Mouse (Mus musculus): ENCODE data around the gene Uri1. TPM values are rescaled to one million over a fixed set of nuclear protein-coding genes. Genes with fewer than 3 reads are reported as not detected.

Uri1 gene
- polyA plus RNA-seq, 1 experiment from 2014 or later: 42.2 TPM

DNA sequence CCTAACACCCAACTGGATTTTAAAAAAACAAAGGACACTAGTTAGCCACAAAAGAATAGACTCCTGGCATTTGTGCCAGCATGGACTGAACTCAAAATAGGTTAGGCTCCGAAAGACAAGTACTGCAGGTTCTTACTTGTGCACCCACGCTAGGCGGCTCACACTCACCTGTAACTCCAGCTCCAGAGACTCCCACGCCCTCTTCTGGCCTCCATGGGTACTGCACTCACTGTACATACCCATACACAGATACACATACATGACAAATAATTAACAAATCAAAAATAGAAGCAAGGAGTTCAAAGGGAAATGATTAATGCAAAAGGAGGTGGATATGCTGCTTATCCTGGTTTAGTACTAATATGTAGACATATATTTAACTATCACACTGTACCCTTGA, 100.4 kb downstream of the Uri1 start:
- DNase-seq (ENCODE audit: low spot score) (no peak), ATAC-seq (replicated peaks; ENCODE audit: low FRiP score) (no peak)
- H3K27me3 ChIP-seq (replicated peaks; ENCODE audit: control insufficient read depth, insufficient read depth, low read length): no peaks in the 10 kb centered on the region
- no peaks in the 10 kb centered on the region for H3K36me3 ChIP-seq (ENCODE audit: control insufficient read depth, insufficient read depth, low read length)
- no peak overlapping the region for H3K4me2 ChIP-seq
- no peaks in the 10 kb centered on the region for H3K4me1 ChIP-seq (replicated peaks; ENCODE audit: control insufficient read depth, insufficient read depth, low read length)
- H3K9me3 ChIP-seq (ENCODE audit: control insufficient read depth, low read length): no peaks in the 10 kb centered on the region
- H3K27ac ChIP-seq (ENCODE audit: low read depth, low read length): no peak overlapping the region
- no peak overlapping the region for H3K9ac ChIP-seq (ENCODE audit: low read depth, low read length)
- H3K4me3 ChIP-seq (ENCODE audit: low read depth, low read length): no peak overlapping the region
- 65% methylated on average over 4 of the region's 4 CpGs for WGBS

DNA sequence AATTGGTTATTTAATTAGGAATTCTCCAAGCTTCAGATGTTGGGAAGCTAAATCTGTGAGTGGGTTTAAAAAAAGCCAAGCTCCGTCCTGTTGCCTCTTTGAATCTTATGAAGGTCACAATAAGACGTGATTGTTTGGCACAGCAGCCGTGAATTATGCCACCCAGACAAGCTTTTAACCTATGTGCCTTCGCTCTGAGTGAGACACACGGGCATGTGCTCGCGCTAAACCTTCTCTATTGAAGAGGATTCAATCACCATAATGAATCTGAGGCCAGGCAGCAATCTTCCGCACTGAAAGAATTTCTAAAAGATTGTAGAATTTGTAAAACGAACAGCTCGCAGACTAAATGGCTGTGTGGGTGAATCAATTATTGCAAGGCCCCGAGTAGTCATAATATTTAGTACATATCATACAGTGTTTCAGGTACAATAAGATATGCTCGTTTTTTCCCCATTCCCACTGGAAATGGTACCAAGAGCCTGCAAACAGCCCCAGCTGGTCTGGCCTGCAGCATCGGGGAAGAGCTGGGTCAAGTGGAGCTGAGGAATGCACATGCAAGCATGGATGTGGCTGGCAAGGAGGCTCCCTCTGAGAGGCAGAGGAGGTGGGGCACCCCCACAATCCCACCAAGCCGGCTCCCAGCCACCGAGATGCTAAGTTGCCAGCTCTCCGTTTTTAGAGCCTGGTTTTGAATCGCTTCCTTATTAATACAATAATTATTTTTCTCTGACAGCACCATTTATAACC, 101.5 kb downstream of the Uri1 start:
- Histone ChIP-seq H3K9ac (ENCODE audit: low read depth, low read length) (no peak overlapping the region), H3K4me1 (replicated peaks; ENCODE audit: control insufficient read depth, insufficient read depth, low read length) (no peaks in the 10 kb centered on the region), H3K27me3 (replicated peaks; ENCODE audit: control insufficient read depth, insufficient read depth, low read length) (no peaks in the 10 kb centered on the region), H3K27ac (ENCODE audit: low read depth, low read length) (no peak overlapping the region), H3K9me3 (ENCODE audit: control insufficient read depth, low read length) (no peaks in the 10 kb centered on the region), H3K4me2 (no peak overlapping the region), H3K4me3 (ENCODE audit: low read depth, low read length) (no peak overlapping the region), H3K36me3 (ENCODE audit: control insufficient read depth, insufficient read depth, low read length) (no peaks in the 10 kb centered on the region)
- no peak for DNase-seq (ENCODE audit: low spot score)
- no peak for ATAC-seq (replicated peaks; ENCODE audit: low FRiP score)
- 81% methylated on average over 17 of the region's 17 CpGs for WGBS

DNA sequence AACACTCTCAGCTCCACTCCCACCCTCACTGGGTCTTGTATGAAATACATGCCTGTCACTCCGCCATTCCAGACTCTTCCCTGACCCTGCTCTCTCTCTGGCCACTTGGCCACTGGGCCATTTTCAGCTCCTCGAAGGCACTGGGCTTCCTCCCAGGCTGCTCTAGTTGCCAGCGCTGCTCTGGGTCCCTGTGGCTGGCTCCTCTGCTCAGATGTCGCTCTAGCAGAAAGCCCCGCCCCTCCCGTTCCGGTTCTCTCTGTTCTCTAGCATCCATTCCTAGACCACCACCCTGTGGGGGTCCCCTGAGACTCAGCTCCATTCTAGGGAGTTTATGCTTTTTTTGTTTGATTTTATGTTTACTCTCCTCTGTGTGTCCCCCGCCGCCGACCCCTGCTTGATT, 104.4 kb downstream of the Uri1 start:
- whole genome bisulfite sequencing: 50% methylated on average over 10 of the region's 10 CpGs
- no peaks in the 10 kb centered on the region for H3K9me3 ChIP-seq (ENCODE audit: control insufficient read depth, low read length)
- H3K27ac ChIP-seq (ENCODE audit: low read depth, low read length): no peak overlapping the region
- H3K4me3 ChIP-seq (ENCODE audit: low read depth, low read length): no peak overlapping the region
- H3K4me1 ChIP-seq (replicated peaks; ENCODE audit: control insufficient read depth, insufficient read depth, low read length): no peaks in the 10 kb centered on the region
- no peak for DNase-seq (ENCODE audit: low spot score)
- no peaks in the 10 kb centered on the region for H3K36me3 ChIP-seq (ENCODE audit: control insufficient read depth, insufficient read depth, low read length)
- H3K4me2 ChIP-seq: no peak overlapping the region
- H3K9ac ChIP-seq (ENCODE audit: low read depth, low read length): no peak overlapping the region
- no peaks in the 10 kb centered on the region for H3K27me3 ChIP-seq (replicated peaks; ENCODE audit: control insufficient read depth, insufficient read depth, low read length)
- no peak for ATAC-seq (replicated peaks; ENCODE audit: low FRiP score)

DNA sequence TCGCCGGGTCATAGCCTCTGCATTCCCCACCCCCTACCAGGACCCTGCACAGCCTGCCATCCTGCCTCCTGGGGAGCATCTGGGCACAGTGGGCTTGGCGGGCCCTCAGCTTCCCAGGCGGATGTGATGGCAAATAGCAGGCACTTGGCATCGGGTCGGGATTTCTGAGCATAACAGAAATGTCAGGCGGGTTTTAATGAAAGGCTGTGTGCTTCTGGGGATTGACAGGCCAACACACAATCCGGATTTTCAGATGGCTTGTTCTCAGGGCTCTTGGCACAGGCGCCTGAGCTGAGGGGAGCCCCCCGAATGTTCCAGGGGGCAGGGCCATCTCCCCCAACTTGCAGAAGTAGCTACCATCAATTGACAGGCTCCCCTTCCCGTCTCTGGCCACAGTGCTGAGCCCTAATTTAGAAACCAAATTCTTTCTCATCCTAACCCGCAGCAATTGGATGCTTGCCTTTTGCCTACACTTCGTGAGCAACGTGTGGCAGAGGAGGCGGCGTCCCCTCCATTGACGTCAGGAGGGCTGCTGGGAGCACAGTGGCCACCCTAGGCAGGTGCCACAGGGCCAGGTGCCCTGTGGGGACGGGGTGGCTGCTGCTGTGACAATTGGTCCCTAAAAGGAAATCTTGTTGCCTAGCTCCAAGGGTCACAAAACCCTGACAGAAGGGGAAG, 106.5 kb downstream of the Uri1 start:
- H3K27me3 ChIP-seq (replicated peaks; ENCODE audit: control insufficient read depth, insufficient read depth, low read length): no peaks in the 10 kb centered on the region
- H3K4me3 ChIP-seq (ENCODE audit: low read depth, low read length): no peak overlapping the region
- no peak overlapping the region for H3K4me2 ChIP-seq
- ATAC-seq (replicated peaks; ENCODE audit: low FRiP score) (no peak), DNase-seq (ENCODE audit: low spot score) (no peak)
- no peaks in the 10 kb centered on the region for H3K36me3 ChIP-seq (ENCODE audit: control insufficient read depth, insufficient read depth, low read length)
- no peak overlapping the region for H3K9ac ChIP-seq (ENCODE audit: low read depth, low read length)
- H3K27ac ChIP-seq (ENCODE audit: low read depth, low read length): no peak overlapping the region
- no peaks in the 10 kb centered on the region; the same call in 1 of the 2 replicates for H3K9me3 ChIP-seq (ENCODE audit: control insufficient read depth, low read length)
- WGBS: 67% methylated on average over 18 of the region's 18 CpGs
- no peaks in the 10 kb centered on the region for H3K4me1 ChIP-seq (replicated peaks; ENCODE audit: control insufficient read depth, insufficient read depth, low read length)

DNA sequence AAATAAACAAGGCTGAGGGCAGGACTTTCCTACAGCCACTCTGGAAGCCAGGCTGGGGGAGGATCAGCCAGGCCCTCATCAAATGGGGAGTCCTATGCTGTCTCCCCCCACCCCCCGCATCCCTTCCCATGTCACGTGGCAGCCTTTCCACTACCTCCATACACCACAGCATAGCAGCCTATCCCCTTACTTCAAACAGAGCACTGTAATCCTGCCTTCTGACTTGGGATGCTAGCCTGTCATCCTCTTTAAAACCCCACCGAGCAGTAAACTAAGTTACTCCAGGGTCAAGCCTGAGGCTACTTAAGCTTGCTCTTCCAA, 111.6 kb downstream of the Uri1 start:
- Histone ChIP-seq H3K36me3 (ENCODE audit: control insufficient read depth, insufficient read depth, low read length) (no peaks in the 10 kb centered on the region), H3K9me3 (ENCODE audit: control insufficient read depth, low read length) (no peaks in the 10 kb centered on the region; the same call in 1 of the 2 replicates), H3K9ac (ENCODE audit: low read depth, low read length) (no peak overlapping the region), H3K27me3 (replicated peaks; ENCODE audit: control insufficient read depth, insufficient read depth, low read length) (no peaks in the 10 kb centered on the region), H3K4me1 (replicated peaks; ENCODE audit: control insufficient read depth, insufficient read depth, low read length) (no peaks in the 10 kb centered on the region), H3K27ac (ENCODE audit: low read depth, low read length) (no peak overlapping the region), H3K4me3 (ENCODE audit: low read depth, low read length) (no peak overlapping the region), H3K4me2 (no peak overlapping the region)
- ATAC-seq (replicated peaks; ENCODE audit: low FRiP score) (no peak), DNase-seq (ENCODE audit: low spot score) (no peak)
- 44% methylated on average over 3 of the region's 3 CpGs for WGBS

DNA sequence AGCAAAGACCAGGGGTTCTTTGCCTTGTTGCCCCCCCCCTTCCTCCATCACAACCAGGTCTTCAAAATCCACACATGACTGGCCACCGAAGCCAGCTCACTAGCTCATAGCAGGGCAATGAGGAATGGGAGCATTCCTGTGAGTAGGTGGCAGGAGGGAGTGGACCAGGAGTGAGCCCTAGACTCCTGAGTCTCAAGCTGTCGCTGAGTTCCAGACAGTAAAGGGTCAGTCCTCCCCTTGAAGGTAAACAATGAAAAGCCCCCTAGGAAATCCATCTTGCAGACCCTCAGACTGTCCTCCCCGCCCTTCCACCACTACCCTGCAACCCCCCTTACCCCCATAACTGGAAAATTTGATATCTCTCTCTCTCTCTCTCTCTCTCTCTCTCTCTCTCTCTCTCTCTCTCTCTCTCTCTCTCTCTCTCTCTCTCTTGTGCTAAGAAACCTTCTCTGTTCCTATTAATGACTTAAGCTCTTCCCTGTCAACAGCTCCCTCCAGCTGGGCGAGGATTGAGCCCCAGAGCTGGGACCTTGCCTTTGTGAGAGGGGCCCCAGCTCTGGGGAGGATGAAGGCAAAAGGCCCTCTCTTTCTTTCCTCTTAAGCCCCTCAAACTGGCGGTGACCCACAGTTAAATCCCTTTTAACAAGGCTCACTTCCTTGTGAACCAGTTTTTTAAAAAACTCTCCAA, 112.1 kb downstream of the Uri1 start:
- Histone ChIP-seq H3K36me3 (ENCODE audit: control insufficient read depth, insufficient read depth, low read length) (no peaks in the 10 kb centered on the region), H3K27me3 (replicated peaks; ENCODE audit: control insufficient read depth, insufficient read depth, low read length) (no peaks in the 10 kb centered on the region), H3K4me3 (ENCODE audit: low read depth, low read length) (no peak overlapping the region), H3K9me3 (ENCODE audit: control insufficient read depth, low read length) (no peaks in the 10 kb centered on the region; the same call in 1 of the 2 replicates), H3K4me1 (replicated peaks; ENCODE audit: control insufficient read depth, insufficient read depth, low read length) (no peaks in the 10 kb centered on the region), H3K9ac (ENCODE audit: low read depth, low read length) (no peak overlapping the region), H3K4me2 (no peak overlapping the region), H3K27ac (ENCODE audit: low read depth, low read length) (no peak overlapping the region)
- ATAC-seq (replicated peaks; ENCODE audit: low FRiP score) (no peak), DNase-seq (ENCODE audit: low spot score) (no peak)
- 50% methylated on average over 5 of the region's 5 CpGs for WGBS

DNA sequence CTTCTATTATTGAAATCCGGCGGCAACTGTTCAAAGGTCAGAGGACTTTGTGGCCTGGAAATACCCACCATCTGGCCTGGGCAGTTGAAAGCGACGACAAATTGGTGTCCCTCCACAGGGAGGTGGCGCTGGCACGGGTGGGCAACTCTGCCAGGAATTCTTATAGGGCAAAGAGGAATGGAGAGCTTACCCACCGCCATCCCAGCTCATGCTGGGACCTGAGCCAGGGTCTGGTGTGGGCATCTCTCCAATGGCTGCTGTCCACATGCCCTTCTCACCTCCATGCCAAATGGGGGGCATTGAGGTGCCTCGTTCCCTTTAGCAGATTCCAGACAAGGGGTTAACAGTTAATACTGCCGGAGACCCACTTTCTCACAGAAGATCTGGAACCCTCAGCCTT, 113.2 kb downstream of the Uri1 start:
- no peak overlapping the region for H3K27ac ChIP-seq (ENCODE audit: low read depth, low read length)
- ATAC-seq (replicated peaks; ENCODE audit: low FRiP score) (no peak), DNase-seq (ENCODE audit: low spot score) (no peak)
- no peak overlapping the region for H3K4me2 ChIP-seq
- H3K9me3 ChIP-seq (ENCODE audit: control insufficient read depth, low read length): no peaks in the 10 kb centered on the region; the same call in 1 of the 2 replicates
- no peaks in the 10 kb centered on the region for H3K36me3 ChIP-seq (ENCODE audit: control insufficient read depth, insufficient read depth, low read length)
- H3K9ac ChIP-seq (ENCODE audit: low read depth, low read length): no peak overlapping the region
- no peaks in the 10 kb centered on the region for H3K27me3 ChIP-seq (replicated peaks; ENCODE audit: control insufficient read depth, insufficient read depth, low read length)
- H3K4me3 ChIP-seq (ENCODE audit: low read depth, low read length): no peak overlapping the region
- WGBS: 88% methylated on average over 9 of the region's 9 CpGs
- H3K4me1 ChIP-seq (replicated peaks; ENCODE audit: control insufficient read depth, insufficient read depth, low read length): no peaks in the 10 kb centered on the region

Measured in liver, embryonic 11.5 days (tissue).